Mouse (Mus musculus): ENCODE measurements at regions not wholly inside any gene's neighbourhood (a gene's known extent, or its start where the extent isn't known, plus 50 kb on each side); places are given as distances from the start of the nearest gene placed in this dataset.

DNA sequence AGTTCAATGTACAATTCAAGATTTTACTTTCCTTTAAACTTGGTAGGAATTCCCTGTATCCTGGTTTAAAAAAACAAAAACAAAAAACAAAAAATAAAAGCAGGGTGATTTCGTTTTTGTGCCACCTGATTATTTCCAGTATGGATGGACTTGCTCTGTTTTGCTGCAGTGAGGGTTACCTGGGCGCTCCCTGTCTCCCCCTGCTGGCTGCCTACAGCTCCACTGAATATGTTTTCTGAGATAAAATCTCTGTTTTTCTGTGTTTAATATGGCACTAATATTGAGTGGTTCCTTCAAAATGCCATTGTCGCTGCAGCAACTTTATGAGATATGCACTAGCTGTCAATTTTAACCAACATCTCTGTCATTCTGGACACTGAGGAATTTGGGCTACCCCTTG is 720.3 kb upstream of the Adgra3 start:
- H3K36me3 ChIP-seq (ENCODE audit: control insufficient read depth in 1 of 2, insufficient read depth in 2 of 2, low read length in 2 of 2) = no peaks in the 10 kb centered on the region
- no peak overlapping the region for H3K4me3 ChIP-seq (ENCODE audit: control insufficient read depth in 1 of 2, insufficient read depth in 1 of 2, low read depth in 2 of 2, low read length in 2 of 2)
- DNase-seq (ENCODE audit: low read depth, low spot score) = peak; percentile 5
- H3K27ac ChIP-seq (ENCODE audit: control insufficient read depth, low read depth, low read length) = no peak overlapping the region
- H3K9ac ChIP-seq (ENCODE audit: control insufficient read depth, low read depth, low read length, poor library complexity, severe bottlenecking) = no peak overlapping the region
- no peaks in the 10 kb centered on the region for H3K9me3 ChIP-seq (replicated peaks; ENCODE audit: insufficient read depth, low read length)
- no peaks in the 10 kb centered on the region for H3K27me3 ChIP-seq (ENCODE audit: control insufficient read depth in 1 of 2, insufficient read depth in 2 of 2, low read length in 2 of 2)
- H3K79me2 ChIP-seq (ENCODE audit: control insufficient read depth, insufficient read depth, low read length, poor library complexity) = no peaks in the 10 kb centered on the region
- H3K4me1 ChIP-seq (ENCODE audit: control insufficient read depth in 1 of 2, insufficient read depth in 2 of 2, low read length in 2 of 2) = no peaks in the 10 kb centered on the region
- TF ChIP-seq GABPA (IDR thresholded peaks at IDR 0.05; ENCODE audit: low read depth, low read length) (no peak), SMC3 (IDR thresholded peaks at IDR 0.05; ENCODE audit: low read depth, low read length) (peak; percentile 22; the same call in 1 of the 2 replicates), E2F4 (IDR thresholded peaks at IDR 0.05; ENCODE audit: borderline replicate concordance, low read depth, low read length) (no peak), CTCF (IDR thresholded peaks at IDR 0.05 in 2 of 3, conservative IDR thresholded peaks at IDR 0.05 in 1 of 3; ENCODE audit: control insufficient read depth in 1 of 3, insufficient read depth in 1 of 3, low read depth in 2 of 3, low read length in 3 of 3, poor library complexity in 1 of 3, severe bottlenecking in 1 of 3) (peak; percentile 31 to 47 (median 35))

DNA sequence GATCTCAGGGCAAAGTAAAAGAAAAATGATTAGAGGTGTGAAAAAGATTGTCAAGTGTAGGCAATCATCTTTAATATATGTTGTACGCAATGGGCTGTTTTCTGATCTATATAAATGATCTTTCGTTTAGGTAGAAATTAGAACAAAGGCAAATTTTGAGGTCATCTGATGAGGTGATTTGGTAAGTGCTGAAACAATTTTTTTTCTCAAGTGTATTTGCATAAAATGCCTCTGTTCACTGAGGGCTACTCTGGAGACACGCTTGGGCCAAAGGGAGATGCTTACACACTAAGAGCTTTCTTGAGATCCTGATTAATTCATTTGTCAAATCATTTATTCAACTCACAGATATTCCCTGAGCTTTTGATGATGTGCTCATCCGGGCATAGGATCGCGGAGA is 719.4 kb upstream of the Adgra3 start:
- no peak overlapping the region for H3K4me3 ChIP-seq (ENCODE audit: control insufficient read depth in 1 of 2, insufficient read depth in 1 of 2, low read depth in 2 of 2, low read length in 2 of 2)
- no peak overlapping the region for H3K9ac ChIP-seq (ENCODE audit: control insufficient read depth, low read depth, low read length, poor library complexity, severe bottlenecking)
- no peak for DNase-seq (ENCODE audit: low read depth, low spot score)
- H3K79me2 ChIP-seq (ENCODE audit: control insufficient read depth, insufficient read depth, low read length, poor library complexity) = no peaks in the 10 kb centered on the region
- H3K27ac ChIP-seq (ENCODE audit: control insufficient read depth, low read depth, low read length) = no peak overlapping the region
- no peaks in the 10 kb centered on the region for H3K27me3 ChIP-seq (ENCODE audit: control insufficient read depth in 1 of 2, insufficient read depth in 2 of 2, low read length in 2 of 2)
- TF ChIP-seq ZKSCAN1 (IDR thresholded peaks at IDR 0.05; ENCODE audit: low read depth, low read length) = no peak
- TF ChIP-seq SIN3A (IDR thresholded peaks at IDR 0.05; ENCODE audit: low read length) = no peak
- TF ChIP-seq SMC3 (IDR thresholded peaks at IDR 0.05; ENCODE audit: low read depth, low read length) = no peak
- no peak for TF ChIP-seq ZMIZ1 (IDR thresholded peaks at IDR 0.05; ENCODE audit: low read depth, low read length)
- TF ChIP-seq KAT2A (conservative IDR thresholded peaks at IDR 0.05; ENCODE audit: low read depth, low read length) = no peak
- no peak for TF ChIP-seq USF1 (IDR thresholded peaks at IDR 0.05; ENCODE audit: low read depth, low read length)
- no peak for TF ChIP-seq POLR2A (IDR thresholded peaks at IDR 0.05; ENCODE audit: control insufficient read depth in 1 of 2, insufficient read depth in 1 of 2, low read depth in 1 of 2, low read length in 2 of 2, poor library complexity in 1 of 2)
- no peak for TF ChIP-seq GABPA (IDR thresholded peaks at IDR 0.05; ENCODE audit: low read depth, low read length)
- TF ChIP-seq NELFE (IDR thresholded peaks at IDR 0.05; ENCODE audit: low read depth, low read length) = no peak
- no peak for TF ChIP-seq NRF1 (IDR thresholded peaks at IDR 0.05; ENCODE audit: insufficient read depth, low read depth, low read length, poor library complexity, severe bottlenecking)
- TF ChIP-seq ZC3H11A (IDR thresholded peaks at IDR 0.05; ENCODE audit: low read depth, low read length) = no peak
- no peak for TF ChIP-seq GATA1 (IDR thresholded peaks at IDR 0.05; ENCODE audit: low read depth, low read length)
- no peak for TF ChIP-seq EP300 (IDR thresholded peaks at IDR 0.05; ENCODE audit: low read depth in 1 of 2, low read length in 2 of 2)
- TF ChIP-seq TAL1 (IDR thresholded peaks at IDR 0.05; ENCODE audit: low read length) = no peak
- no peak for TF ChIP-seq MAZ (IDR thresholded peaks at IDR 0.05; ENCODE audit: low read depth, low read length)
- no peaks in the 10 kb centered on the region for H3K4me1 ChIP-seq (ENCODE audit: control insufficient read depth in 1 of 2, insufficient read depth in 2 of 2, low read length in 2 of 2)
- H3K9me3 ChIP-seq (replicated peaks; ENCODE audit: insufficient read depth, low read length) = no peaks in the 10 kb centered on the region
- H3K36me3 ChIP-seq (ENCODE audit: control insufficient read depth in 1 of 2, insufficient read depth in 2 of 2, low read length in 2 of 2) = no peaks in the 10 kb centered on the region
